Mouse (Mus musculus) limb, embryonic 14.5 days (tissue): ENCODE data around the gene 1700012A03Rik. TPM values are rescaled to one million over a fixed set of nuclear protein-coding genes. Genes with fewer than 3 reads are reported as not detected.

Experiments
- ATAC-seq: fragments of 200-750 bp; cut with Nextera tagmentation; 2 replicates; pipeline ENCODE4 v1.8.0; 2017; ENCODE audit warnings: low read depth, moderate number of reproducible peaks, moderate TSS enrichment; ENCODE audit not compliant: low FRiP score
- DNase-seq: peaks from one replicate; pipeline ENCODE4 v3.0.0-alpha.2; 2015; ENCODE audit warnings: low spot score
- H3K27ac ChIP-seq: fragments of 300-500 bp; sonication (generic); replicated peaks from 2 replicates; pipeline ENCODE4 v1.5.1; 2014; ENCODE audit warnings: low read depth, mild to moderate bottlenecking, low read length, moderate library complexity, mixed read lengths
- H3K27me3 ChIP-seq: fragments of 300-500 bp; sonication (generic); 2 replicates; pipeline ENCODE4 v1.6.1; 2014; ENCODE audit warnings: low read length, mixed read lengths; ENCODE audit not compliant: control insufficient read depth, insufficient read depth
- H3K36me3 ChIP-seq: fragments of 300-500 bp; sonication (generic); 2 replicates; pipeline ENCODE4 v1.6.1; 2014; ENCODE audit warnings: mild to moderate bottlenecking, low read length, moderate library complexity, mixed read lengths; ENCODE audit not compliant: control insufficient read depth, insufficient read depth
- H3K4me1 ChIP-seq: fragments of 300-500 bp; sonication (generic); 2 replicates; pipeline ENCODE4 v1.6.1; 2014; ENCODE audit warnings: antibody characterized with exemption, low read length, mixed read lengths; ENCODE audit not compliant: control insufficient read depth, insufficient read depth
- H3K4me2 ChIP-seq: fragments of 300-500 bp; sonication (generic); replicated peaks from 2 replicates; pipeline ENCODE4 v1.6.1; 2014; ENCODE audit warnings: low read depth, mild to moderate bottlenecking, low read length, moderate library complexity; ENCODE audit not compliant: severe bottlenecking
- H3K4me3 ChIP-seq: fragments of 300-500 bp; sonication (generic); replicated peaks from 2 replicates; pipeline ENCODE4 v1.5.1; 2014; ENCODE audit warnings: low read length
- H3K9ac ChIP-seq: fragments of 300-500 bp; sonication (generic); 2 replicates; pipeline ENCODE4 v1.6.1; 2014; ENCODE audit warnings: mild to moderate bottlenecking, low read depth, low read length, moderate library complexity; ENCODE audit not compliant: severe bottlenecking
- H3K9me3 ChIP-seq: fragments of 300-500 bp; sonication (generic); 2 replicates; pipeline ENCODE4 v1.6.1; 2016; ENCODE audit warnings: low read length; ENCODE audit not compliant: control insufficient read depth
- POLR2A ChIP-seq: fragments of 200-500 bp; IDR thresholded peaks from 2 replicates; pipeline ENCODE4 v1.8.0; 2012; ENCODE audit warnings: inconsistent platforms, mild to moderate bottlenecking, moderate library complexity, borderline replicate concordance; ENCODE audit not compliant: insufficient read depth, insufficient read length; ENCODE audit errors: extremely low read depth
- WGBS: fragments of 180-500 bp; shearing (Covaris S2); extraction: QIAGEN DNeasy Blood & Tissue Kit; methylation state at CpG from one replicate; pipeline ENCODE4 v1.1.7; 2014; 5-methylcytosine and 5-hydroxymethylcytosine counted together
- polyA plus RNA-seq, 2 experiments: library from polyadenylated mRNA; depleted of rRNA in 1 of 2; stranded (reverse) in 1 of 2; unstranded in 1 of 2; fragments of >200 nt; fragmentation: Nextera tagmentation in 1 of 2; extraction: Ambion mirVana in 1 of 2; gene quantifications; 2 replicates each; pipeline versions ENCODE4 v1.2.1 to v1.2.3; 2012 to 2014

The 1700012A03Rik gene
- polyA plus RNA-seq, 2 experiments, result not detected

- H3K9ac ChIP-seq, result no peak overlapping the region
Observed at GRCm38 (mm10) chr6:32034226-32034625, 15.8 kb upstream of the 1700012A03Rik start.

GRCm38 (mm10) chr6:32045344-32045743, 4.7 kb upstream of the 1700012A03Rik start:
- Histone ChIP-seq H3K4me2 (no peak overlapping the region), H3K4me3 (no peak overlapping the region), H3K27ac (no peak overlapping the region), H3K9ac (no peak overlapping the region), H3K9me3 (no peaks in the 10 kb centered on the region), H3K36me3 (no peaks in the 10 kb centered on the region), H3K27me3 (no peaks in the 10 kb centered on the region), H3K4me1 (no peaks in the 10 kb centered on the region)
- no peak for ATAC-seq
- TF ChIP-seq POLR2A, result no peak
- DNase-seq, result no peak

More at GRCm38 (mm10) chr6:32034226-32034625, 15.8 kb upstream of the 1700012A03Rik start:
- WGBS, result 81% methylated on average over 2 of the region's 2 CpGs
- H3K9me3 ChIP-seq, result no peaks in the 10 kb centered on the region
- DNase-seq (no peak), ATAC-seq (no peak)
- H3K27ac ChIP-seq, result no peak overlapping the region
- TF ChIP-seq POLR2A, result no peak
- no peak overlapping the region for H3K4me3 ChIP-seq
- no peaks in the 10 kb centered on the region for H3K4me1 ChIP-seq
- H3K4me2 ChIP-seq, result no peak overlapping the region
- H3K27me3 ChIP-seq, result no peaks in the 10 kb centered on the region
- no peaks in the 10 kb centered on the region for H3K36me3 ChIP-seq

- no peak for TF ChIP-seq POLR2A
- H3K4me2 ChIP-seq, result no peak overlapping the region
- H3K27me3 ChIP-seq, result no peaks in the 10 kb centered on the region
- H3K4me3 ChIP-seq, result no peak overlapping the region
- WGBS, result 31% methylated on average over 4 of the region's 4 CpGs
- H3K9me3 ChIP-seq, result no peaks in the 10 kb centered on the region
- ATAC-seq, result no peak
- no peak overlapping the region for H3K27ac ChIP-seq
- DNase-seq, result no peak
- no peaks in the 10 kb centered on the region for H3K36me3 ChIP-seq
- H3K4me1 ChIP-seq, result no peaks in the 10 kb centered on the region
- no peak overlapping the region for H3K9ac ChIP-seq
Observed at GRCm38 (mm10) chr6:32049256-32049950, 643 bp upstream of the 1700012A03Rik start.

GRCm38 (mm10) chr6:32052135-32052915, 2.3 kb downstream of the 1700012A03Rik start:
- 73% methylated on average over 6 of the region's 6 CpGs for WGBS
- no peaks in the 10 kb centered on the region for H3K36me3 ChIP-seq
- no peak overlapping the region for H3K4me3 ChIP-seq
- H3K27me3 ChIP-seq, result no peaks in the 10 kb centered on the region
- DNase-seq, result no peak
- no peak for TF ChIP-seq POLR2A
- no peak overlapping the region for H3K27ac ChIP-seq
- no peak overlapping the region for H3K4me2 ChIP-seq
- no peaks in the 10 kb centered on the region for H3K4me1 ChIP-seq
- H3K9me3 ChIP-seq, result no peaks in the 10 kb centered on the region
- ATAC-seq, result no peak
- no peak overlapping the region for H3K9ac ChIP-seq

- 34% methylated on average over 2 of the region's 2 CpGs for whole genome bisulfite sequencing
- Histone ChIP-seq H3K36me3 (no peaks in the 10 kb centered on the region), H3K9me3 (no peaks in the 10 kb centered on the region), H3K27me3 (no peaks in the 10 kb centered on the region), H3K4me2 (no peak overlapping the region), H3K4me1 (no peaks in the 10 kb centered on the region), H3K4me3 (no peak overlapping the region), H3K9ac (no peak overlapping the region), H3K27ac (no peak overlapping the region)
- no peak for TF ChIP-seq POLR2A
- ATAC-seq (no peak), DNase-seq (no peak)
Observed at GRCm38 (mm10) chr6:32056525-32056924, 6.5 kb downstream of the 1700012A03Rik start.
